Mouse (Mus musculus) ES-E14 (cell line): Measurements from ENCODE around the gene Pou3f1.

ENCODE experiments used
- CHD2 ChIP-seq: IDR thresholded peaks from 2 replicates; pipeline ENCODE4 v1.6.1; 2014; ENCODE audit warnings: mild to moderate bottlenecking, low read depth, low read length, inconsistent platforms
- HCFC1 ChIP-seq: IDR thresholded peaks from 2 replicates; pipeline ENCODE4 v1.6.1; 2012; ENCODE audit warnings: low read length, inconsistent platforms, borderline replicate concordance; ENCODE audit not compliant: insufficient read depth
- MAFK ChIP-seq: IDR thresholded peaks from 2 replicates; pipeline ENCODE4 v1.6.1; 2014; ENCODE audit warnings: mild to moderate bottlenecking, low read depth, low read length, inconsistent platforms; ENCODE audit not compliant: insufficient read depth
- ZNF384 ChIP-seq: IDR thresholded peaks from 2 replicates; pipeline ENCODE4 v1.6.1; 2012; ENCODE audit warnings: low read depth, low read length, inconsistent platforms

GRCm38 (mm10) chr4:124668078-124668477, 11.5 kb downstream of the Pou3f1 start:
- no peak for TF ChIP-seq ZNF384
- no peak for TF ChIP-seq MAFK
- no peak for TF ChIP-seq HCFC1
- TF ChIP-seq CHD2 = no peak
